Mouse (Mus musculus) G1E (cell line): Measurements from ENCODE around the gene Drg2.
"Not testable (repeated sequence)": the region's sequence is repeated elsewhere in the genome, so short reads cannot be mapped to it uniquely, and the experiment has no call there.

ENCODE experiments used
- CTCF ChIP-seq: IDR thresholded peaks from 2 replicates; pipeline ENCODE4 v1.5.1; 2012; ENCODE audit warnings: low read depth, low read length, inconsistent platforms, mixed read lengths
- GATA1 ChIP-seq: IDR thresholded peaks from 2 replicates; pipeline ENCODE4 v1.6.1; 2012; ENCODE audit warnings: borderline replicate concordance, low read length, inconsistent platforms, mixed read lengths
- GATA2 ChIP-seq: IDR thresholded peaks from 2 replicates; pipeline ENCODE4 v1.6.1; 2012; ENCODE audit warnings: low read depth, low read length, inconsistent platforms, borderline replicate concordance
- POLR2AphosphoS5 ChIP-seq: IDR thresholded peaks from 2 replicates; pipeline ENCODE4 v1.6.1; 2012; ENCODE audit warnings: low read depth, low read length, inconsistent platforms; ENCODE audit not compliant: insufficient replicate concordance
- TAL1 ChIP-seq: conservative IDR thresholded peaks from 2 replicates; pipeline ENCODE4 v1.6.1; 2012; ENCODE audit warnings: low read depth, low read length, inconsistent platforms, mixed read lengths

DNA sequence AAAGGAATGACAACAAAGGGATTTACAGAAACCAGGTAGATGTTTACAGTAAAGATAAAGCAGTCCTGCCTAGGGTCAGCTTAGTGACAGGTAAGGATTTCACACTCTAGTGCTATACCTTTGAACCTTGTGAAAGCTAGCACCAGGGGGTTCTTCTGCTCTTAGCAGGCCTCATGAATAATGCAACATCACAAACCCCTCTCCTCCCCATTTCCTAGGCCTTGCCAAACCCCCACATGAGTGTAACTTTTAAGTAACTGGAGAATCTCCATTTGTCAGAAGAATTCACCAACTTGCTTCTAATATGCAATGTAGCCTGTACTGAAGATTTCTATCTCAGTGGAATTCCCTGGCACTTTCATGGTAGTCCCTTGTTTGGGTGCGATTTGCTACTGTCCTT is 14.8 kb upstream of the Drg2 start:
- TF ChIP-seq TAL1, CTCF, GATA1, POLR2AphosphoS5, GATA2: not testable (repeated sequence)
